In genomic region chr12:46398875-46399652, GRCm38 (mm10) we compare ENCODE assay signal across 8 mouse cellular contexts.
DNase-seq lines count a peak whose midpoint lies in the region; ATAC-seq and TF ChIP-seq lines count a peak whose summit lies in the region.

No protein-coding gene starts in this region.

- peak overlapping the region; percentile 61 for H3K4me3 ChIP-seq in forebrain, embryonic 10.5 days
- peak overlapping the region; percentile 45 for H3K4me3 ChIP-seq in intestine, postnatal 0 days (ENCODE audit: low read depth, low read length)
- H3K4me3 ChIP-seq in liver, embryonic 14.5 days (ENCODE audit: insufficient read depth in 1 of 2, low read depth in 2 of 2, low read length in 2 of 2), result peak overlapping the region in 1 of 2 experiments; percentile 11; a peak in 1 of 4 replicates
- peak overlapping the region; percentile 48 for H3K4me3 ChIP-seq in stomach, embryonic 15.5 days (replicated peaks)

- peak overlapping the region; percentile 69 for H3K4me2 ChIP-seq in intestine, postnatal 0 days (replicated peaks; ENCODE audit: low read depth)
- peak overlapping the region; percentile 3 for H3K4me2 ChIP-seq in liver, embryonic 14.5 days (ENCODE audit: low read depth)
- H3K4me2 ChIP-seq in stomach, embryonic 15.5 days, result peak overlapping the region; percentile 83

- ATAC-seq in intestine, postnatal 0 days, result no peak
- no peak for ATAC-seq in liver, embryonic 14.5 days (ENCODE audit: insufficient read depth)
- ATAC-seq in stomach, embryonic 15.5 days (ENCODE audit: insufficient read depth, low FRiP score, low read depth), result no peak

- H3K4me1 ChIP-seq in forebrain, embryonic 10.5 days, result peaks cover 7% of the 10 kb centered on the region
- H3K4me1 ChIP-seq in intestine, postnatal 0 days (replicated peaks; ENCODE audit: control insufficient read depth, insufficient read depth, low read length), result no peaks in the 10 kb centered on the region
- no peaks in the 10 kb centered on the region for H3K4me1 ChIP-seq in liver, embryonic 14.5 days (replicated peaks; ENCODE audit: control insufficient read depth in 2 of 2, insufficient read depth in 2 of 2, low read length in 1 of 2)
- H3K4me1 ChIP-seq in stomach, embryonic 15.5 days, result no peaks in the 10 kb centered on the region

- peaks cover 25% of the 10 kb centered on the region for H3K27me3 ChIP-seq in forebrain, embryonic 10.5 days (ENCODE audit: poor library complexity, severe bottlenecking)
- no peaks in the 10 kb centered on the region for H3K27me3 ChIP-seq in intestine, postnatal 0 days (replicated peaks; ENCODE audit: control insufficient read depth, insufficient read depth, low read length)
- H3K27me3 ChIP-seq in liver, embryonic 14.5 days (ENCODE audit: control insufficient read depth, insufficient read depth, low read length), result peaks cover 3% of the 10 kb centered on the region; the same call in 1 of the 2 replicates
- no peaks in the 10 kb centered on the region for H3K27me3 ChIP-seq in stomach, embryonic 15.5 days (replicated peaks)

- TF ChIP-seq EP300 in liver, embryonic 14.5 days (IDR thresholded peaks at IDR 0.05; ENCODE audit: low read depth), result no peak

- TF ChIP-seq CTCF in intestine, postnatal 0 days (IDR thresholded peaks at IDR 0.05; ENCODE audit: low read depth), result no peak
- no peak for TF ChIP-seq CTCF in liver, embryonic 14.5 days (IDR thresholded peaks at IDR 0.05; ENCODE audit: low read depth)

- peak overlapping the region; percentile 82 for H3K27ac ChIP-seq in forebrain, embryonic 10.5 days
- no peak overlapping the region for H3K27ac ChIP-seq in intestine, postnatal 0 days (ENCODE audit: low read depth, low read length)
- H3K27ac ChIP-seq in liver, embryonic 14.5 days, result no peak overlapping the region
- no peak overlapping the region for H3K27ac ChIP-seq in stomach, embryonic 15.5 days

- H3K9ac ChIP-seq in intestine, postnatal 0 days (ENCODE audit: low read depth, low read length), result no peak overlapping the region
- no peak overlapping the region for H3K9ac ChIP-seq in liver, embryonic 14.5 days (replicated peaks)
- no peak overlapping the region for H3K9ac ChIP-seq in stomach, embryonic 15.5 days

- DNase-seq in gastrocnemius, postnatal 10 days, result peak; percentile 17
- DNase-seq in gastrocnemius, postnatal 25 days, result no peak
- DNase-seq in adrenal gland, postnatal 14 days, result peak; percentile 24
- peak; percentile 37 for DNase-seq in forebrain, embryonic 10.5 days (ENCODE audit: extremely low spot score, low spot score)
- DNase-seq in liver, embryonic 14.5 days (ENCODE audit: low read depth in 3 of 3, low spot score in 3 of 3), result no peak
- no peak for DNase-seq in MN1 (ENCODE audit: low spot score)

- H3K36me3 ChIP-seq in forebrain, embryonic 10.5 days (replicated peaks), result no peaks in the 10 kb centered on the region
- H3K36me3 ChIP-seq in intestine, postnatal 0 days (ENCODE audit: control insufficient read depth, insufficient read depth), result no peaks in the 10 kb centered on the region
- no peaks in the 10 kb centered on the region for H3K36me3 ChIP-seq in liver, embryonic 14.5 days (replicated peaks; ENCODE audit: control insufficient read depth, insufficient read depth, low read depth)
- H3K36me3 ChIP-seq in stomach, embryonic 15.5 days, result no peaks in the 10 kb centered on the region

- WGBS in forebrain, embryonic 10.5 days, result 7% methylated on average over 23 of the region's 23 CpGs
- 7% methylated on average over 23 of the region's 23 CpGs for WGBS in intestine, postnatal 0 days
- 9% methylated on average over 23 of the region's 23 CpGs for WGBS in liver, embryonic 14.5 days (ENCODE audit: insufficient replicate concordance)
- 6% methylated on average over 23 of the region's 23 CpGs for WGBS in stomach, embryonic 15.5 days

- H3K9me3 ChIP-seq in forebrain, embryonic 10.5 days, result no peaks in the 10 kb centered on the region
- H3K9me3 ChIP-seq in intestine, postnatal 0 days (ENCODE audit: control insufficient read depth), result no peaks in the 10 kb centered on the region
- H3K9me3 ChIP-seq in liver, embryonic 14.5 days (ENCODE audit: control insufficient read depth, low read length), result no peaks in the 10 kb centered on the region
- no peaks in the 10 kb centered on the region for H3K9me3 ChIP-seq in stomach, embryonic 15.5 days

Comparison
In these comparisons a context has a peak if more than half of its experiments do, and no peak if none do; other contexts are left out.
1. DNase-seq: peak in gastrocnemius, postnatal 10 days (single experiment), adrenal gland, postnatal 14 days (single experiment) and forebrain, embryonic 10.5 days (single experiment); none in gastrocnemius, postnatal 25 days (single experiment), liver, embryonic 14.5 days (0 of 3) and MN1 (single experiment).
2. H3K4me2 ChIP-seq: peak in every context shown above with its lines; median percentile 83 in stomach, embryonic 15.5 days; 69 in intestine, postnatal 0 days; 3 in liver, embryonic 14.5 days.